Mouse (Mus musculus) bone marrow, adult 2 months (tissue): ENCODE data around the gene Rgs10.

Experiments used
- CTCF ChIP-seq: fragments of 200-500 bp; IDR thresholded peaks from 2 replicates; pipeline ENCODE4 v1.5.1; 2011; ENCODE audit warnings: low read length, control low read depth; ENCODE audit not compliant: control insufficient read depth, insufficient read depth
- POLR2A ChIP-seq: fragments of 200-500 bp; IDR thresholded peaks from 2 replicates; pipeline ENCODE4 v1.6.1; 2011; ENCODE audit warnings: low read depth, mild to moderate bottlenecking, control low read depth, low read length, borderline replicate concordance; ENCODE audit not compliant: control insufficient read depth

DNA sequence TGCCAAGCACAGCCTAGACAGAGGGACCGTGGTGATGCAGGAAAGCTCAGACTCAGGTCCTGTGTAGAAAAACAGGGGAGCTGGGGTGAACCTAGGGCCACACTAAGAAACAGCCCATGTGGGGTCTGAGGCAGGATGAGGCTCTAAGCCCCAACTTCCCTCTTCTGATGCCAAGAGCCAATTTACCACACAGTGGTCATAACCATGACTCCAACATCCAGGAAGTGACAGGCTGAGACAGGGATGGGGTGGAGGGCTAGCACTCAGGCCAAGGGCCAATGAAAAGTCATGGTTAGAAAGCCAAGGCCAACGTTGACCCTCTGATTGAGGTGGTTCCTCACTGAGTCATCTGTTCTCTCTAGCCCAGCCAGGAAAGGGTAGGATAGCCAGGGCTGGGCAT lies 37.6 kb downstream of the Rgs10 start:
- no peak for TF ChIP-seq CTCF
- TF ChIP-seq POLR2A = no peak
